Mouse (Mus musculus) kidney, postnatal 25 days (tissue): ENCODE data around the gene Olfr1277.

Experiments used
- DNase-seq, 2 experiments: peaks; one replicate each; pipeline ENCODE4 v3.0.0; 2021; ENCODE audit warnings: mixed read lengths in 2 of 2

Gene Olfr1277

GRCm38 (mm10) chr2:111274006-111274405 lies at the start of gene Olfr1277:
Gene Olfr1277 (minus strand): TSS chr2:111274106.
- DNase-seq = no peak

- no peak for DNase-seq
Measured at GRCm38 (mm10) chr2:111313717-111314116, 39.8 kb upstream of the Olfr1277 start, which contains the start of gene Olfr1280. Gene Olfr1280 (plus strand): TSS chr2:111314017.

- DNase-seq = no peak
Measured at GRCm38 (mm10) chr2:111300374-111300773, 26.5 kb upstream of the Olfr1277 start, which contains the start of gene Olfr1279. Gene Olfr1279 (plus strand): TSS chr2:111300635.

GRCm38 (mm10) chr2:111298541-111298940 lies 24.6 kb upstream of the Olfr1277 start:
- no peak for DNase-seq

GRCm38 (mm10) chr2:111289836-111290235 lies 15.9 kb upstream of the Olfr1277 start, which contains the start of gene Olfr1278:
Gene Olfr1278 (plus strand): TSS chr2:111290136.
- no peak for DNase-seq

GRCm38 (mm10) chr2:111254216-111254615 lies 19.7 kb downstream of the Olfr1277 start, which contains the start of gene Olfr1276:
Gene Olfr1276 (plus strand): TSS chr2:111254516.
- DNase-seq = no peak

GRCm38 (mm10) chr2:111235186-111235585 lies 38.7 kb downstream of the Olfr1277 start, which contains the start of gene Olfr1275:
Gene Olfr1275 (minus strand): TSS chr2:111235286.
- no peak for DNase-seq

- no peak for DNase-seq
Measured at GRCm38 (mm10) chr2:111229502-111229901, 44.4 kb downstream of the Olfr1277 start, which contains the start of gene 4930430A15Rik. Gene 4930430A15Rik (minus strand): TSS chr2:111229602.
